Mouse (Mus musculus): ENCODE results near the gene Arcn1. TPM values are rescaled to one million over a fixed set of nuclear protein-coding genes. Genes with fewer than 3 reads are reported as not detected.

The Arcn1 gene
- polyA plus RNA-seq, 1 experiment from 2014 or later, result 160 TPM

- WGBS, result 70% methylated on average over 17 of the region's 17 CpGs
Observed at GRCm38 (mm10) chr9:44711602-44712001, 56.0 kb downstream of the Arcn1 start.

DNA sequence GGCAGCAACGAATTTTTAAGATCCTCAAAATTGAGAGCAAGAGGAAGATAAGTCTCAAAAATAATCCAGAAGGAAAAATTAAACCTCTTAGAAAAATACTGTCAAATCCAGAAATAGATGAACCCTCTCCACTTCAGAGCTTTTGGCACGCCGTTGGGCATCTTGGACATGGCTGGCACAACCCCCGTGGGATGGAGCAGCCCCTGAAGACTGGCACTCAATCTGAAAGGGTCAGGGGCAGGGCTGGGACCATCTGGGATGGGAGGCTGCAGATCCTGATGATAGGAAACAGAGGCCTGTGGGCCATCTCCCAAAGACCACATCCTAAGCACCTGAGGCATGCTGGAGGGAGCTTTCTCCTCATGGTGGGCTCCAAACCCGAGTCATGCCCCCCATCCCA lies 57.4 kb downstream of the Arcn1 start:
- Histone ChIP-seq H3K36me3 (ENCODE audit: control insufficient read depth, insufficient read depth, low read length) (peaks cover 75% of the 10 kb centered on the region), H3K9me3 (ENCODE audit: control insufficient read depth, low read length) (no peaks in the 10 kb centered on the region), H3K27me3 (ENCODE audit: control insufficient read depth, insufficient read depth, low read length) (no peaks in the 10 kb centered on the region), H3K4me3 (replicated peaks; ENCODE audit: low read depth, low read length) (no peak overlapping the region), H3K9ac (replicated peaks; ENCODE audit: low read length) (no peak overlapping the region), H3K4me1 (ENCODE audit: control insufficient read depth, insufficient read depth, low read length) (peaks cover 16% of the 10 kb centered on the region), H3K4me2 (ENCODE audit: low read length) (no peak overlapping the region), H3K27ac (replicated peaks; ENCODE audit: low read depth, low read length) (no peak overlapping the region)
- WGBS, result 87% methylated on average over 5 of the region's 5 CpGs
- DNase-seq, result no peak
- ATAC-seq (ENCODE audit: low FRiP score, low TSS enrichment), result no peak

More at GRCm38 (mm10) chr9:44711602-44712001, 56.0 kb downstream of the Arcn1 start:
- Histone ChIP-seq H3K9me3 (ENCODE audit: control insufficient read depth, low read length) (no peaks in the 10 kb centered on the region), H3K4me1 (ENCODE audit: control insufficient read depth, insufficient read depth, low read length) (peaks cover 16% of the 10 kb centered on the region), H3K9ac (replicated peaks; ENCODE audit: low read length) (no peak overlapping the region), H3K27me3 (ENCODE audit: control insufficient read depth, insufficient read depth, low read length) (no peaks in the 10 kb centered on the region), H3K36me3 (ENCODE audit: control insufficient read depth, insufficient read depth, low read length) (peaks cover 75% of the 10 kb centered on the region), H3K4me2 (ENCODE audit: low read length) (no peak overlapping the region), H3K4me3 (replicated peaks; ENCODE audit: low read depth, low read length) (no peak overlapping the region), H3K27ac (replicated peaks; ENCODE audit: low read depth, low read length) (no peak overlapping the region)
- ATAC-seq (ENCODE audit: low FRiP score, low TSS enrichment) (no peak), DNase-seq (no peak)

DNA sequence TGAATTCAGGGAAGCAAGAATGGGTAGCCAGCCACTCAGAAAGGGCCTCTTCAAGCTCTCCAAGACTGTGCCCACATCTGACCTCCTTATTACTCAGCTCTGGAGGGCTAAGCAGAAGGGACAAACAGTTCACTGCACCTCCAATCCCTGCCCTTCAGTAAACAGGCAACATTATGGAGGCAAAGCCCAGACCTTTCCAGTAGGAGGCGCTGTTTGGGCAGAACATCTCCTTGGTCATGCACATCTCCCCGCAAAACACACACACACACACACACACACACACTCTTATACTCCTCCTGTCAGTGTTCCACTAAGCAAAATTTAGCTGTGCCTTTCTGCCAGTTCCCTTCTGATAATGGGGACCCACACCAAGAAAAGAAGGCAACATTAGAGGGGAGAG lies 58.0 kb downstream of the Arcn1 start:
- DNase-seq (peak; percentile 62), ATAC-seq (ENCODE audit: low FRiP score, low TSS enrichment) (no peak)
- Histone ChIP-seq H3K36me3 (ENCODE audit: control insufficient read depth, insufficient read depth, low read length) (peaks cover 75% of the 10 kb centered on the region), H3K27ac (replicated peaks; ENCODE audit: low read depth, low read length) (no peak overlapping the region), H3K9me3 (ENCODE audit: control insufficient read depth, low read length) (no peaks in the 10 kb centered on the region), H3K4me1 (ENCODE audit: control insufficient read depth, insufficient read depth, low read length) (peaks cover 16% of the 10 kb centered on the region), H3K27me3 (ENCODE audit: control insufficient read depth, insufficient read depth, low read length) (no peaks in the 10 kb centered on the region), H3K4me3 (replicated peaks; ENCODE audit: low read depth, low read length) (no peak overlapping the region), H3K4me2 (ENCODE audit: low read length) (no peak overlapping the region), H3K9ac (replicated peaks; ENCODE audit: low read length) (no peak overlapping the region)
- 57% methylated on average over 2 of the region's 2 CpGs for WGBS

DNA sequence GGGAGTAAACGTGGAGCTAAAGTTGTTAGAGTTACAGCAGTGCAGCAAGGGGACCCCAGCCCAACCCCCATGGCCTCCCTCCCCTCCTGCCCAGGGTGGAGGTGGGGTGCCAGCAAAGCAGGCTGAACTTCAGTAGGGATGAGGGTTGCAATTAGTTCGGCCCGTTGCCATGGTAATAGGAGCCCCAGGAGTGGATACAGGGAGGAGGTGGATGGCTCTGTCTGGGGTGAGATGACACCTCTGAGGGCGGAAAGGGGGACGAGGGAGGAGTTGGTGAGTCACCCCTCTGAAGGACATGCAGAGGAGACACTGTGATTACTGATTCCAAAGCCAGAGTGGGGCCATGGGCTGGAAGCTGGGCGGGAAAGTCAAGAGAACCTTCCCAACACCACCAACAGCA lies 58.7 kb downstream of the Arcn1 start:
- 20% methylated on average over 6 of the region's 6 CpGs for WGBS
- ATAC-seq (ENCODE audit: low FRiP score, low TSS enrichment) (0 out of 2 replicates have a peak, but pooled peaks have one; percentile 25), DNase-seq (peak; percentile 47)
- Histone ChIP-seq H3K4me3 (replicated peaks; ENCODE audit: low read depth, low read length) (no peak overlapping the region), H3K9me3 (ENCODE audit: control insufficient read depth, low read length) (no peaks in the 10 kb centered on the region), H3K4me1 (ENCODE audit: control insufficient read depth, insufficient read depth, low read length) (peaks cover 16% of the 10 kb centered on the region), H3K36me3 (ENCODE audit: control insufficient read depth, insufficient read depth, low read length) (peaks cover 75% of the 10 kb centered on the region), H3K27me3 (ENCODE audit: control insufficient read depth, insufficient read depth, low read length) (no peaks in the 10 kb centered on the region), H3K27ac (replicated peaks; ENCODE audit: low read depth, low read length) (no peak overlapping the region), H3K9ac (replicated peaks; ENCODE audit: low read length) (0 out of 2 replicates have a peak overlapping the region, but pooled peaks have one; percentile 20), H3K4me2 (ENCODE audit: low read length) (peak overlapping the region; percentile 48)

- Histone ChIP-seq H3K27me3 (ENCODE audit: control insufficient read depth, insufficient read depth, low read length) (no peaks in the 10 kb centered on the region), H3K36me3 (ENCODE audit: control insufficient read depth, insufficient read depth, low read length) (peaks cover 75% of the 10 kb centered on the region), H3K4me1 (ENCODE audit: control insufficient read depth, insufficient read depth, low read length) (peaks cover 16% of the 10 kb centered on the region), H3K27ac (replicated peaks; ENCODE audit: low read depth, low read length) (no peak overlapping the region), H3K9ac (replicated peaks; ENCODE audit: low read length) (peak overlapping the region; percentile 37; the same call in 1 of the 2 replicates), H3K4me3 (replicated peaks; ENCODE audit: low read depth, low read length) (peak overlapping the region; percentile 24), H3K4me2 (ENCODE audit: low read length) (peak overlapping the region; percentile 48), H3K9me3 (ENCODE audit: control insufficient read depth, low read length) (no peaks in the 10 kb centered on the region)
- ATAC-seq (ENCODE audit: low FRiP score, low TSS enrichment) (peak; percentile 59), DNase-seq (peak; percentile 76)
- 4% methylated on average over 24 of the region's 24 CpGs for WGBS
Observed at GRCm38 (mm10) chr9:44708429-44708765, 59.2 kb downstream of the Arcn1 start.

DNA sequence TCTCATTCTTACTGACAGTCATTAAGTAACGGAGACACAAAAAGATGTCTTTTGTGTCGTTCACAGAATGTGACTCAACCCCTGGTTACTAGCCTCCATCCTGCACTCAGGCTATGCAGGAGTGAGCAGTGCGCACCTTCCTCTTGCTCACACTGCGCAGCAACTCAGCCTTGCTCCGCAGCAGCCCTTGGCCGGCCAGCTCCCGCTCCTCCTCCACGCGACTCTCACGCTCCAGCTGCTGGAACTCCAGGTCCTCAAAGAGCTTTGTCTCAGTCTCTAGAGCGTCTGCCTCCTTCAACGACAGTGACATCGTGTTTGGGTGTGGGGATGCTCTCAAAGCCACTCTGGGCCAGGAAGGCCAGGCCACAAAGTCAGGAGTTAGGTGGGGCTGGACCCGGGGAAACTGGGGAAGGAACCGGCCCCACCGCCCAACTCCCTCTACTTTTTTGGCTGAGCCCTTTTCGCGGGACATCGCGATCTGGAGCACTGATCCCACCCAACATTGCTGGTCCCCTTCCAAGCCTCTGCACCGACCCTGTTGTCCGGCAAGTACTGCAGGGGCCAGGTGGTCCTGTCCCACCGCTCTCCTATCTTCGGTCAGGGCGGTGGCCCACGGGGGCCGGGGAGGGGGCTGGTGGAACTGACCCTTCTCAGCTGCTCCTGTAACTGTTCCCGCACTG lies 59.8 kb downstream of the Arcn1 start:
- peaks cover 76% of the 10 kb centered on the region for H3K36me3 ChIP-seq (ENCODE audit: control insufficient read depth, insufficient read depth, low read length)
- H3K27me3 ChIP-seq (ENCODE audit: control insufficient read depth, insufficient read depth, low read length), result no peaks in the 10 kb centered on the region
- H3K27ac ChIP-seq (replicated peaks; ENCODE audit: low read depth, low read length), result no peak overlapping the region
- DNase-seq (peak; percentile 31), ATAC-seq (ENCODE audit: low FRiP score, low TSS enrichment) (0 out of 2 replicates have a peak, but pooled peaks have one; percentile 15)
- H3K9ac ChIP-seq (replicated peaks; ENCODE audit: low read length), result peak overlapping the region; percentile 37; the same call in 1 of the 2 replicates
- H3K4me3 ChIP-seq (replicated peaks; ENCODE audit: low read depth, low read length), result peak overlapping the region; percentile 24
- peak overlapping the region; percentile 48 for H3K4me2 ChIP-seq (ENCODE audit: low read length)
- WGBS, result 16% methylated on average over 28 of the region's 28 CpGs
- H3K4me1 ChIP-seq (ENCODE audit: control insufficient read depth, insufficient read depth, low read length), result peaks cover 16% of the 10 kb centered on the region
- H3K9me3 ChIP-seq (ENCODE audit: control insufficient read depth, low read length), result no peaks in the 10 kb centered on the region

DNA sequence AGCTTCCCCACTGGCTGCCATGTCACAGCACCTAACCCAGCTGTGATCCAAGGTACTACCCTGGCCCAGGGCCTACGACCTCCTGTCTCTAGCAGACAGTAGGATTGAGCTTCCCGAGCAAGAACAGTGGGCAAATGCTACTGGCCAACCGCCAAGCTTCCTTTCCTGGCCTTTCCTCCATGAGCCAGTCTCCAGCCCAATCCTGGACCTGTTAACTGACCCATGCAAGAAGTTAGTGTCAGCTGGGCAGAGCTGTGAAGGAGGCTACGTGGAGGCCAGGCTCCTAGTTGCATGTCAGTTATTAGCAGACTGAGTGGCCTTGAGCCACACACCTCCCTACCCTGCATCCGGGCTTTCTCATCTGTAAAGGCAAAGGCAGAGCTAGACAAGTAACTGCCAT lies 67.9 kb downstream of the Arcn1 start:
- Histone ChIP-seq H3K4me3 (replicated peaks; ENCODE audit: low read depth, low read length) (no peak overlapping the region), H3K36me3 (ENCODE audit: control insufficient read depth, insufficient read depth, low read length) (peaks cover 98% of the 10 kb centered on the region), H3K27ac (replicated peaks; ENCODE audit: low read depth, low read length) (no peak overlapping the region), H3K9ac (replicated peaks; ENCODE audit: low read length) (no peak overlapping the region), H3K4me1 (ENCODE audit: control insufficient read depth, insufficient read depth, low read length) (no peaks in the 10 kb centered on the region), H3K9me3 (ENCODE audit: control insufficient read depth, low read length) (no peaks in the 10 kb centered on the region), H3K27me3 (ENCODE audit: control insufficient read depth, insufficient read depth, low read length) (no peaks in the 10 kb centered on the region), H3K4me2 (ENCODE audit: low read length) (no peak overlapping the region)
- DNase-seq, result no peak
- no peak for ATAC-seq (ENCODE audit: low FRiP score, low TSS enrichment)
- WGBS, result 91% methylated on average over 5 of the region's 5 CpGs

- Histone ChIP-seq H3K27me3 (ENCODE audit: control insufficient read depth, insufficient read depth, low read length) (no peaks in the 10 kb centered on the region), H3K4me3 (replicated peaks; ENCODE audit: low read depth, low read length) (no peak overlapping the region), H3K27ac (replicated peaks; ENCODE audit: low read depth, low read length) (no peak overlapping the region), H3K9me3 (ENCODE audit: control insufficient read depth, low read length) (no peaks in the 10 kb centered on the region), H3K9ac (replicated peaks; ENCODE audit: low read length) (no peak overlapping the region), H3K4me2 (ENCODE audit: low read length) (no peak overlapping the region), H3K36me3 (ENCODE audit: control insufficient read depth, insufficient read depth, low read length) (peaks cover 99% of the 10 kb centered on the region), H3K4me1 (ENCODE audit: control insufficient read depth, insufficient read depth, low read length) (no peaks in the 10 kb centered on the region)
- 84% methylated on average over 10 of the region's 10 CpGs for WGBS
- DNase-seq (no peak), ATAC-seq (ENCODE audit: low FRiP score, low TSS enrichment) (no peak)
Observed at GRCm38 (mm10) chr9:44699196-44699595, 68.4 kb downstream of the Arcn1 start.

GRCm38 (mm10) chr9:44697866-44698265 lies 69.8 kb downstream of the Arcn1 start:
- peaks cover 99% of the 10 kb centered on the region for H3K36me3 ChIP-seq (ENCODE audit: control insufficient read depth, insufficient read depth, low read length)
- H3K27ac ChIP-seq (replicated peaks; ENCODE audit: low read depth, low read length), result no peak overlapping the region
- H3K9me3 ChIP-seq (ENCODE audit: control insufficient read depth, low read length), result no peaks in the 10 kb centered on the region
- ATAC-seq (ENCODE audit: low FRiP score, low TSS enrichment), result no peak
- H3K27me3 ChIP-seq (ENCODE audit: control insufficient read depth, insufficient read depth, low read length), result no peaks in the 10 kb centered on the region
- 94% methylated on average over 16 of the region's 16 CpGs for WGBS
- H3K4me1 ChIP-seq (ENCODE audit: control insufficient read depth, insufficient read depth, low read length), result no peaks in the 10 kb centered on the region
- no peak overlapping the region for H3K4me3 ChIP-seq (replicated peaks; ENCODE audit: low read depth, low read length)
- DNase-seq, result no peak
- H3K4me2 ChIP-seq (ENCODE audit: low read length), result no peak overlapping the region
- no peak overlapping the region for H3K9ac ChIP-seq (replicated peaks; ENCODE audit: low read length)
